Mouse (Mus musculus) thymus, adult 2 months (tissue): ENCODE measurements at regions not wholly inside any gene's neighbourhood (a gene's known extent, or its start where the extent isn't known, plus 50 kb on each side); places are given as distances from the start of the nearest gene placed in this dataset.
A peak's percentile ranks its signal among the peaks of the same experiment; 100 is the strongest.

Experiments
- DNase-seq: peaks from one replicate; pipeline ENCODE4 v3.0.0; 2021
- H3K27ac ChIP-seq: fragments of 200-500 bp; 2 replicates; pipeline ENCODE4 v1.5.1; 2012; ENCODE audit warnings: low read length, control low read depth; ENCODE audit not compliant: control insufficient read depth, insufficient read depth
- H3K27me3 ChIP-seq: fragments of 200-500 bp; 2 replicates; pipeline ENCODE4 v1.6.1; 2012; ENCODE audit warnings: mild to moderate bottlenecking, low read length, moderate library complexity, mixed read lengths; ENCODE audit not compliant: control insufficient read depth, insufficient read depth
- H3K36me3 ChIP-seq: fragments of 200-500 bp; 2 replicates; pipeline ENCODE4 v1.6.1; 2012; ENCODE audit warnings: mild to moderate bottlenecking, low read length, moderate library complexity; ENCODE audit not compliant: control insufficient read depth, insufficient read depth
- H3K4me1 ChIP-seq: fragments of 200-500 bp; replicated peaks from 2 replicates; pipeline ENCODE4 v1.6.1; 2012; ENCODE audit warnings: low read length; ENCODE audit not compliant: control insufficient read depth, insufficient read depth
- H3K4me3 ChIP-seq: fragments of 200-500 bp; 2 replicates; pipeline ENCODE4 v1.5.1; 2012; ENCODE audit warnings: mild to moderate bottlenecking, low read length, control low read depth, moderate library complexity; ENCODE audit not compliant: control insufficient read depth, insufficient read depth
- CTCF ChIP-seq: fragments of 200-500 bp; IDR thresholded peaks from 2 replicates; pipeline ENCODE4 v1.5.1; 2012; ENCODE audit warnings: mild to moderate bottlenecking, control low read depth, low read length, moderate library complexity, borderline replicate concordance; ENCODE audit not compliant: control insufficient read depth, poor library complexity, insufficient read depth; ENCODE audit errors: extremely low read depth
- POLR2A ChIP-seq: fragments of 200-500 bp; IDR thresholded peaks from 2 replicates; pipeline ENCODE4 v1.6.1; 2012; ENCODE audit warnings: mild to moderate bottlenecking, low read length, control low read depth, moderate library complexity; ENCODE audit not compliant: control insufficient read depth, poor library complexity, insufficient read depth; ENCODE audit errors: extremely low read depth
- WGBS: fragments of 180-500 bp; shearing (Covaris S2); methylation state at CpG from one replicate; pipeline ENCODE4 v1.1.7; 2018; 5-methylcytosine and 5-hydroxymethylcytosine counted together

DNA sequence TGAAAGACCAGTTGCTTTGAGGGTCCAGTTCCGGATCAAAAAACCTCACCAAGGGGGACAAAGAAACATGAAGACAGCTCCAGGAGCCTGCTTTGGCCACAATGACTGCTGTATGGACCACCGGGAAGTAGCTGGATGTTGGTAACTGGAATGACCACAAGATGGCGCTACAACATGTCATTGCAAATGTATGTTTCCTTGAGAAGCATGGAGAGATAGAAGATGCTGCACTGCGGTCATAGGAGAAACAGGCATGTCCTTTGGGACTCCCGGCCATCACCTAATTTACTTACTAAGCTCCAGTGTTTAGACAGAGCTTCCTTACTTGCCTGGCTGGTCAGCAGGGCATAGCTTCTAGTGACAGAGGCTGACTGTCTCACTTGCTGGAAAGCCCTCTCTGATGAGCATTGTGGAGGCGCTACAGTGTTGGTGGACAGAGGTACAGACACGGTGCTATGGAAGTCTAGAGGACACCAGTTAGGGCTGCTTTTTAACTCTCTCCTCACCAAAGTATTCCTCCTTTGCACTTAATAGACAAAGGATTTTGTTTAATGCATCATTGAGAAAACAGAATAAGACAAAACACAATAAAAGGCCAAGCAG is 118.2 kb downstream of the Tcp10c start:
- TF ChIP-seq CTCF, result no peak
- TF ChIP-seq POLR2A, result no peak
- DNase-seq, result peak; percentile 53
- Histone ChIP-seq H3K27me3 (no peaks in the 10 kb centered on the region), H3K36me3 (no peaks in the 10 kb centered on the region), H3K27ac (no peak overlapping the region), H3K4me3 (no peak overlapping the region), H3K4me1 (no peaks in the 10 kb centered on the region)
- WGBS, result 24% methylated on average over 7 of the region's 7 CpGs

DNA sequence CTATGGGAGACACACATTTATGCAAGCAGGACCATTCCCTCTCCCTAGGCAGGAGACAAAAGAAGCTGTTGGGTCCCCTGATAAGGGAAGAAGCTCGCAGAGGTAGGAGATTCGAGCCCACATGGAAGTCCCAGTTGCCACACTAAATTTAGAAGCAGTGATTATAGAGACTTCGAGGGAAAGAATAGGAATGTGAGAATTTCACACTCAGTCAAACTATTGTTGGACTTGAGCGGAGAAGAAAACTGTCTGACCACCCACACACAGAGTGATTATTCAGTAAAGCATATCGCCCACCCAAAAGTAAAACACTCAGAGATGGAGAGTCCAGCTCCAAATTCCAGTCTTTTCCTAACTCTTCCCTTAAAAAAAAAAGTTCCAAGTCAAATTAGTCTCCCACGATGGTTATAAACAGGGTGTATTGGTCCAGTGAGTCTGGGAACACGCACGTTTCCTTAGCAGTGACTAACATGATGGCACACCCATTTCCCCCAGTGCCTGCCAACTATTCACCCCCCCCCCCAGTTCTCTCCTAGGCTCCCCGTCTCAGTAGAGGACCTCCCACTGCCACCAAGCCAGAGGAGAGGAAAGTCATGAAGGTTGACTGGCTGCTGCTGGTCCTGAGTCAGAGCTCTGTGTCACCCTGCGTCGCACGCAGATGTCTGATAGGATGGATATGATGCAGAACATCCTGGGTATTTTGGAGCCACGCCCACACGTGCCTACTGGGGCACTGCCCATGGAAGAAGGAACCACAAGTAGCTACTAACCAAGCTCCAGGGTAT is 120.1 kb downstream of the Tcp10c start:
- 77% methylated on average over 14 of the region's 14 CpGs for WGBS
- H3K36me3 ChIP-seq, result no peaks in the 10 kb centered on the region
- H3K27ac ChIP-seq, result no peak overlapping the region
- H3K4me1 ChIP-seq, result peaks cover 5% of the 10 kb centered on the region; the same call in 1 of the 2 replicates
- H3K27me3 ChIP-seq, result no peaks in the 10 kb centered on the region
- TF ChIP-seq CTCF (no peak), POLR2A (no peak)
- no peak for DNase-seq
- H3K4me3 ChIP-seq, result no peak overlapping the region

DNA sequence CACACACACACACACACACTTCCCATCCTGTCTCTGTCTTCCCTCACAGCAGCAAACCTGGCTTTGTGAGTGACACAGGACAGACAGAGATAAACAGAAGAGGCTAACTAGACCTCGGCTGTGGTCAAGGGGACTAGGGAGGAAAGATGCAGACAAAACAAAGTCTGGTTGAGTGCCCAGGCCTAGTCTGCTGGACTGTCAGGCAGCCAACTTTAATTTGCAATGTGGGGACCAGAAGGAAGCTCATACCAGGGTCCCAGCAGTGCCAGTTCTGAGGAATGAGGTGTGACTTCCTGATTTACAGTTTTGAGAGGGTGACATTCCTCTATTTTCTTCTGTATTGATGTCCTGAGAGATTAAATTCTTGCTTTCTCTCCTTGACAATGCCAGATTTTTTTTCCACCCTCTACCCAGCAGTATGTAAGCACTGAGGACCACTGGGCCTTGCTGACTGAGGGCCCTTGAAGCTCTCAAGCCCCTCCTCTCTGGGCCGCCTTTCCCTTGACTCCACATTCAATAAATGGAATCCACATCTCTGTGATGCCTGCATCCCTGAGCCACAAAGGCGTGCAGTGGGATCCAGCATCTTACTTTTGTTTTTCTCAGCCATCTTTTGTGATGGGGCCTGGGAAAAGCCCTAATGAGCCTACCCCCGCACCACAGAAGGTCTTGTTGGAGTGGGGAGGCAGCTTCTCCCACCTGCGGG is 124.6 kb downstream of the Tcp10c start:
- 61% methylated on average over 5 of the region's 5 CpGs for WGBS
- H3K27ac ChIP-seq, result no peak overlapping the region
- H3K27me3 ChIP-seq, result no peaks in the 10 kb centered on the region
- H3K4me1 ChIP-seq, result peaks cover 8% of the 10 kb centered on the region
- no peaks in the 10 kb centered on the region for H3K36me3 ChIP-seq
- DNase-seq, result no peak
- TF ChIP-seq CTCF, result no peak
- H3K4me3 ChIP-seq, result no peak overlapping the region

DNA sequence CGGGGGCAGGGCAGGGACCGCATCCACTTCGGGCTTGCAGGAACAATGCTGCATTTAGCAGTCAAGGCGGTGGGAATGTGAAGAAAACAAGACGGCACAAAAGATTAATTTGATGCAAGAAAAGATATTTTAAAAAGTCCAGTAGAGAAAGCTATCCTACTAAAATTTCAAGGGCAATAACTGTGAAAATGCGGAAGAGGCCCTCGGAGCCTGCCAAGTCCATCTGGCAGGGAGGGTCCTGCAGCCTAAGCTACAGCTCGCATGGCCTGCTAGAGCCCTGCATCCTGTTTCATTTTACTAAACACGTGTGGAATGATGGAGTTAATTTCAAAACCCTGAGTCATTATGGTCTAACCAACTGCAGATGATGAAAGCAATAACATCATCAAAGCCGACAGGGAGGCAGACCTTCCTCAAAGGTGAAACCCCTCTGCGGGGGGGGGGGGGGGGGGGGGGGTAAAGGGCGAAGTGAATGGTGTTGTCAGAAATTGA is 125.2 kb downstream of the Tcp10c start:
- Histone ChIP-seq H3K27me3 (no peaks in the 10 kb centered on the region), H3K36me3 (no peaks in the 10 kb centered on the region), H3K4me3 (no peak overlapping the region), H3K27ac (no peak overlapping the region), H3K4me1 (peaks cover 8% of the 10 kb centered on the region)
- 32% methylated on average over 12 of the region's 12 CpGs for WGBS
- TF ChIP-seq POLR2A, result no peak
- DNase-seq, result no peak

DNA sequence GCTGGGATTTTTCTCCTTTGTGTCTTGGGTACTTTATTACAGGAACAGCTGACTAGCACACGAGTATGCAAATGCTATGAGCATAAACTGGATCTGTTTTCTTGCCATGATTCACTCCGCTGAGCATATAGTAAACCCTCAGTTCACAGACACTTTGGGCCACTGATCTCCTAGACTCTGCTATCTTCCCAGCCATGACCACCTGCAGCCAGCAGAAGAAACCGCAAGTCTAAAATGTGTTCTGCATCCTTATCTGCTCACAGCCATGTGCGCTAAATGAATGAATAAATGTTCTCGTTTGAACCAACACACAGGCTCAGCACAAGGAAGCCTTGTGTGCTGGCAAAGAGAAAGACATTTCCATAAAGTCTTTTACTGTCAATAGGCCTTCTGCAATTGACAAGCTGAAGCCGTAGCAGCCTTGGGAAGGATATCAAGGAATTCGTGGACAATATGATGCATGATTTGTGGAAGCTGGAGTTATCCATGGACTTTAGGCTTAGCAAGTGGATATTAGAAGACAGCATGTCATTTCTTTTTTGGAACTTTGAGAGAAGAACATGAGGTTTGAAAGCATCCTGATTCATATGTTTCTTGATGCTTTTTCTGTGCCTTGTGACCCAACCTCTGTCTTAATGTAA is 127.2 kb downstream of the Tcp10c start:
- Histone ChIP-seq H3K27ac (no peak overlapping the region), H3K36me3 (no peaks in the 10 kb centered on the region), H3K4me1 (peaks cover 8% of the 10 kb centered on the region), H3K27me3 (no peaks in the 10 kb centered on the region), H3K4me3 (no peak overlapping the region)
- TF ChIP-seq POLR2A (no peak), CTCF (no peak)
- 62% methylated on average over 7 of the region's 7 CpGs for WGBS
- no peak for DNase-seq

DNA sequence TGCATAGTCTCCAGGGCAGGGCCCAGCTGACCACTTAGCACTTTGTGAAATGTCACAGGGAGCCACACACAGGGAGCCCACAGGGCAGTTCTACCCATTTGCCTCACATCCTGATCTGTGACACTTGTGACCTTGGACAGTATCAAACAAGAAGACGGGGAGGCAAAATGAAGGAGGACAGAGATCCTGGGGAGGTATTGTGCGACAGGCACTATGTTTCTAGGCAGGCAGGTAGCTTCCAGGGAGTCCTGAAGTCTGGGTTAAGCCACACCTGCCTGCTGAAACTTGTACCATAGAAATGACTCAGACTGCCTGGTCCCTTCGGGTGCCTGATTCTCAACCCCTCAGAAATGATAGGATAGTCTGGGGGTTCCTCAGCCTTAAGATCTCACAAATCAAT is 127.8 kb downstream of the Tcp10c start:
- H3K27me3 ChIP-seq, result no peaks in the 10 kb centered on the region
- H3K27ac ChIP-seq, result no peak overlapping the region
- peaks cover 8% of the 10 kb centered on the region for H3K4me1 ChIP-seq
- 92% methylated on average over 3 of the region's 3 CpGs for WGBS
- no peak for DNase-seq
- H3K4me3 ChIP-seq, result no peak overlapping the region
- TF ChIP-seq CTCF, result no peak
- no peak for TF ChIP-seq POLR2A
- H3K36me3 ChIP-seq, result no peaks in the 10 kb centered on the region
